Mouse (Mus musculus) stomach, embryonic 14.5 days (tissue): Measurements from ENCODE around the gene Lpar6. TPM values are rescaled to one million over a fixed set of nuclear protein-coding genes. Genes with fewer than 3 reads are reported as not detected.

ENCODE experiments used
- ATAC-seq: fragments of 200-750 bp; cut with Nextera tagmentation; 2 replicates; pipeline ENCODE4 v1.8.0; 2017; ENCODE audit warnings: low read depth, moderate TSS enrichment; ENCODE audit not compliant: insufficient number of reproducible peaks, insufficient read depth, low FRiP score
- H3K27ac ChIP-seq: fragments of 300-500 bp; sonication (generic); 2 replicates; pipeline ENCODE4 v1.5.1; 2014; ENCODE audit warnings: mild to moderate bottlenecking, low read length, moderate library complexity, mixed read lengths
- H3K27me3 ChIP-seq: fragments of 300-500 bp; sonication (generic); 2 replicates; pipeline ENCODE4 v1.6.1; 2014; ENCODE audit warnings: low read length, control low read depth, mixed read lengths; ENCODE audit not compliant: control insufficient read depth, insufficient read depth
- H3K36me3 ChIP-seq: fragments of 300-500 bp; sonication (generic); 2 replicates; pipeline ENCODE4 v1.6.1; 2014; ENCODE audit warnings: mild to moderate bottlenecking, control low read depth, low read length, moderate library complexity, mixed read lengths; ENCODE audit not compliant: control insufficient read depth, insufficient read depth
- H3K4me1 ChIP-seq: fragments of 300-500 bp; sonication (generic); 2 replicates; pipeline ENCODE4 v1.6.1; 2014; ENCODE audit warnings: low read length, control low read depth, mixed read lengths; ENCODE audit not compliant: control insufficient read depth, insufficient read depth
- H3K4me2 ChIP-seq: fragments of 300-500 bp; sonication (generic); replicated peaks from 2 replicates; pipeline ENCODE4 v1.6.1; 2014; ENCODE audit warnings: low read depth, low read length, control low read depth
- H3K4me3 ChIP-seq: fragments of 300-500 bp; sonication (generic); 2 replicates; pipeline ENCODE4 v1.5.1; 2014; ENCODE audit warnings: low read depth, low read length, control low read depth
- H3K9ac ChIP-seq: fragments of 300-500 bp; sonication (generic); replicated peaks from 2 replicates; pipeline ENCODE4 v1.6.1; 2014; ENCODE audit warnings: low read depth, mild to moderate bottlenecking, control low read depth, low read length, moderate library complexity, mixed read lengths
- H3K9me3 ChIP-seq: fragments of 300-500 bp; sonication (generic); 2 replicates; pipeline ENCODE4 v1.6.1; 2016; ENCODE audit warnings: low read depth, low read length, control low read depth; ENCODE audit not compliant: control insufficient read depth
- WGBS: fragments of 180-500 bp; shearing (Covaris S2); extraction: QIAGEN DNeasy Blood & Tissue Kit; methylation state at CpG from one replicate; pipeline ENCODE4 v1.1.7; 2014; 5-methylcytosine and 5-hydroxymethylcytosine counted together
- polyA plus RNA-seq: library from polyadenylated mRNA; unstranded; fragments of >200 nt; fragmentation: Nextera tagmentation; extraction: Ambion mirVana; gene quantifications from 2 replicates; pipeline ENCODE4 v1.2.1, GENCODE M21; 2014

The Lpar6 gene
- polyA plus RNA-seq, 1 experiment from 2014 or later: 15.5 TPM

DNA sequence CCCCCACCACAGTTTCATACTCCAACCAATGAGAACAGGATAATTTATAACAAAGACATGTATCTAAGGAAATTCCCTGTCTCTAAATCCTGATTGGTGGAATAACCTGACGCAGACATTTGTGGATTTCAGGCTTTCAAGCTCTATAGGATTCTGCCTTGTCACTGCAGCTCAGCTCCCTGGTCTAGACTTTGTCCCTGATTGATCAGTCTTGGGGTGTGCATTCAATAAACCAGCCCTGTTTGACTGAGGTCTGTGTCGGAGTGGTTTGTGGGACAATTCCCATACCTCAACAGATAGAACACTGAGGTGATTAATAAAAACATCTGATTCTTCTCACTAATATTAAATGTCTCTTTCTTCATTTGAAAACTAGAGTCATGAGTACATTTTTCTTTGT is 12.4 kb downstream of the Lpar6 start:
- no peak overlapping the region for H3K27ac ChIP-seq
- H3K9ac ChIP-seq: no peak overlapping the region
- no peaks in the 10 kb centered on the region for H3K36me3 ChIP-seq
- 94% methylated on average over 2 of the region's 2 CpGs for WGBS
- ATAC-seq: no peak
- no peak overlapping the region for H3K4me2 ChIP-seq
- H3K27me3 ChIP-seq: no peaks in the 10 kb centered on the region
- no peak overlapping the region for H3K4me3 ChIP-seq
- H3K9me3 ChIP-seq: no peaks in the 10 kb centered on the region
- no peaks in the 10 kb centered on the region for H3K4me1 ChIP-seq

GRCm38 (mm10) chr14:73252276-73252675 is 14.6 kb downstream of the Lpar6 start:
- no peak overlapping the region for H3K4me2 ChIP-seq
- no peak overlapping the region for H3K9ac ChIP-seq
- H3K4me3 ChIP-seq: no peak overlapping the region
- no peak for ATAC-seq
- no peak overlapping the region; the same call in 1 of the 2 replicates for H3K27ac ChIP-seq
- WGBS: 69% methylated on average over 2 of the region's 2 CpGs
- H3K27me3 ChIP-seq: no peaks in the 10 kb centered on the region
- H3K36me3 ChIP-seq: no peaks in the 10 kb centered on the region
- H3K4me1 ChIP-seq: no peaks in the 10 kb centered on the region
- no peaks in the 10 kb centered on the region for H3K9me3 ChIP-seq

GRCm38 (mm10) chr14:73253453-73254251 is 16.0 kb downstream of the Lpar6 start:
- Histone ChIP-seq H3K9ac (no peak overlapping the region), H3K4me1 (no peaks in the 10 kb centered on the region), H3K4me3 (no peak overlapping the region), H3K4me2 (no peak overlapping the region), H3K27me3 (no peaks in the 10 kb centered on the region), H3K9me3 (no peaks in the 10 kb centered on the region), H3K36me3 (no peaks in the 10 kb centered on the region), H3K27ac (peak overlapping the region; percentile 75; the same call in 1 of the 2 replicates)
- peak; percentile 92 for ATAC-seq
- 57% methylated on average over 6 of the region's 6 CpGs for WGBS

- WGBS: 73% methylated on average over 4 of the region's 4 CpGs
- Histone ChIP-seq H3K4me1 (no peaks in the 10 kb centered on the region), H3K9ac (no peak overlapping the region), H3K4me3 (no peak overlapping the region), H3K36me3 (no peaks in the 10 kb centered on the region), H3K9me3 (no peaks in the 10 kb centered on the region), H3K4me2 (no peak overlapping the region), H3K27ac (no peak overlapping the region), H3K27me3 (no peaks in the 10 kb centered on the region)
- no peak for ATAC-seq
Observed at GRCm38 (mm10) chr14:73254412-73254811, 16.7 kb downstream of the Lpar6 start.

- Histone ChIP-seq H3K4me2 (no peak overlapping the region), H3K27me3 (no peaks in the 10 kb centered on the region), H3K27ac (peak overlapping the region; percentile 73), H3K4me3 (no peak overlapping the region), H3K36me3 (no peaks in the 10 kb centered on the region), H3K9me3 (no peaks in the 10 kb centered on the region), H3K9ac (no peak overlapping the region), H3K4me1 (no peaks in the 10 kb centered on the region)
- ATAC-seq: no peak
- WGBS: 62% methylated on average over 3 of the region's 3 CpGs
Observed at GRCm38 (mm10) chr14:73255426-73255970, 17.8 kb downstream of the Lpar6 start.

- no peak for ATAC-seq
- Histone ChIP-seq H3K4me2 (no peak overlapping the region), H3K9ac (no peak overlapping the region), H3K4me3 (no peak overlapping the region), H3K9me3 (no peaks in the 10 kb centered on the region), H3K27ac (no peak overlapping the region), H3K36me3 (no peaks in the 10 kb centered on the region), H3K27me3 (no peaks in the 10 kb centered on the region), H3K4me1 (no peaks in the 10 kb centered on the region)
- 46% methylated on average over 7 of the region's 7 CpGs for WGBS
Observed at GRCm38 (mm10) chr14:73257348-73257747, 19.7 kb downstream of the Lpar6 start.

DNA sequence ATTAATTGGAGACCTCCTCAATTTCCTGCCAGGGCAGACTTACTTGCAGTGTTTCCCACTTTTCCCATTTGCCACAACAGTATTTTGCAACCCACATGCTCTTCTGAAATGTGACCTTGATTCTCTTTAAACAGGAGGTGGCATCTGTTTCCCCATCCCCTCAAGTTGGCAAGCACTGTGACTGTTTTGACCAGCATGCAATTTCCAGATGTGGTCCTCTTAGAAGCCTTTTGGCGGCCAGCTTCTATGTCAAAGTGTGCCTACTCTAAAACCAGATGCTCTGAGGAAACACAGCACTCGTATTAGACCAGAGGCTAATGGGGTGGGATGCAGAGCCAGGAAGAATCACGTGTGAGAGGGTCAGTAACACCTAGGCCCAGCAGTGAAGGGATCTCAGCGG is 20.5 kb downstream of the Lpar6 start:
- H3K4me3 ChIP-seq: no peak overlapping the region
- no peaks in the 10 kb centered on the region for H3K27me3 ChIP-seq
- no peaks in the 10 kb centered on the region for H3K9me3 ChIP-seq
- no peaks in the 10 kb centered on the region for H3K4me1 ChIP-seq
- H3K27ac ChIP-seq: no peak overlapping the region
- H3K36me3 ChIP-seq: no peaks in the 10 kb centered on the region
- H3K4me2 ChIP-seq: no peak overlapping the region
- H3K9ac ChIP-seq: no peak overlapping the region
- WGBS: 64% methylated on average over 4 of the region's 4 CpGs
- ATAC-seq: no peak

DNA sequence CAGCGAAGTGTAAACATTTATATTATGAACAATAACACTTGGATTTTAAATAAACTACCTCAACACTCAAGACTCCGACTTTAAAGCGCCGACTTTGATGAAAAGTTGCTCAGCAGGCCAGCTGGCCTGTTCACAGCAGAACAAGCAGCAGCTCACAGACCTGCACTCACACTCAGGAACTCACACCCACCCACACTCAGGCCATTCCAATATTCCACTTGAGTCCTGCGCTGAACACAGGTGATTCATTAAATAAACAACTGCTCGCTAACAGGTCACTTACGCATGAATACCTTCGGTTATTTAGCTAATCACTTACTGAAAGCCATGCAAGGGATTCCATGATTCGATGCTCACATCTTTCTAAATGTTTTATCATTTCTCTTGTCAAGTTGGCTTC is 24.5 kb downstream of the Lpar6 start:
- Histone ChIP-seq H3K27me3 (no peaks in the 10 kb centered on the region), H3K4me3 (no peak overlapping the region), H3K27ac (no peak overlapping the region), H3K9ac (no peak overlapping the region), H3K9me3 (0 out of 2 replicates have a peak, but pooled peaks cover 3% of the 10 kb centered on the region), H3K4me2 (no peak overlapping the region), H3K4me1 (no peaks in the 10 kb centered on the region), H3K36me3 (no peaks in the 10 kb centered on the region)
- WGBS: 81% methylated on average over 9 of the region's 9 CpGs
- no peak for ATAC-seq
